Mouse (Mus musculus) adipocyte (in vitro differentiated cells): Measurements from ENCODE around the gene Fcgr4.
"Not testable (repeated sequence)": the region's sequence is repeated elsewhere in the genome, so short reads cannot be mapped to it uniquely, and the experiment has no call there.

Source experiments
- DNase-seq: peaks from one replicate; pipeline ENCODE4 v3.0.0-alpha.2; 2016; ENCODE audit warnings: low spot score

The Fcgr4 gene

DNA sequence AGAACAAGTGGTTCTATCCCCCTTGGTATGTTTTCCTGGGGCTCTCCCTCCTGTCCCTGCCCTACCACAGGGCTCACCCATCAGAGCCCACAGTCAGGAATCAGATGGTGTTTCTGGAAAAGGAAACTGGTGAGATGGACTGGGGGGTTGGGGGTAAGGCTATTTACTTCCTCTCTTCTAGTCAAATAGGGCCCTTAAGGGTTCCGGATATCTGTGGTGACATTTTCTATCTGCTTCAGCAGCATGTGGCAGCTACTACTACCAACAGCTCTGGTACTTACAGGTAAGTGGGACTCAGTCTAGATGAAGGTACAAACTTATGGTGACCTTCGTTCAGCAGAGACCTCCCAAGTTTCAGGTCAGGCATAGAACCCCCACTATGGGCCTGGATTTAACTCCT lies at the start of gene Fcgr4:
Gene Fcgr4, plus strand, starts transcription at position 184 of the 400 bp plus-strand sequence.
- DNase-seq, result no peak

DNA sequence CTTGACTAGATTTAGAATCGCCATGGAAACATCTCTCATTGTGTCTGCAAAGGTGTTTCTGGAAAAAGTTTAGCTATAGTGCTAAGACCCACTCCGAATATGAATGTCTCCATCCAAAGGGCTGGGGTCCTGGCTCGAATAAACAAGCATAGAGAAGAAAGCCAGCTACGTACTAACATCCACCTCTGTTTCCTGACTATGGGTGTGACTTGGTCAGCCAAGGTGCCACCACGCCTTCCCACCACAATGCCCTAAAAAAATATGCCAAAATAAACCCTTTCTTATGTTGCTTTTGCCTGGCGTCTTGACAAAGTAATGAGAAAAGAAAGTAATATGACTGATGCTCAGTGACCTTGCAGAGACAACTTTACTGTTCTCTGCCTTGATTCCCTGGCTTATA lies 46.2 kb upstream of the Fcgr4 start:
- no peak for DNase-seq

DNA sequence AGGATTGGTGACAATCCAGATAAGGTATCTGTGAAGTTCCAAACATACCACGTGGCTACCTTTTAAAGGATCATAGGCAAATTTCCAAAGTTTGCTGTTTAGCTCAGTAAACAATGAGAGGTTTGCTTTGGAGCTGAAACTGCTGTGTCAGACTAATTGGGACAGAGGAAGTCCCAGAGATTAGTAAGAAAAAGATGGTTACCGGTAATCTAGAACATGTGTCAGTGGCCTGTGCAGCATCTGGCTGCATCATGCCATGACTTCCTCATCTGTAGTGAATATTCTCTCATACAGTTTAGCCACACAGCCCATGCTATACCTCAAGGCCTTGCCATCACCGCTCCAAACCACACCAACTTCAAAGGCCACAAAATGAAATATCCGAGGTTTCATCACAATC lies 45.8 kb upstream of the Fcgr4 start:
- no peak for DNase-seq

DNA sequence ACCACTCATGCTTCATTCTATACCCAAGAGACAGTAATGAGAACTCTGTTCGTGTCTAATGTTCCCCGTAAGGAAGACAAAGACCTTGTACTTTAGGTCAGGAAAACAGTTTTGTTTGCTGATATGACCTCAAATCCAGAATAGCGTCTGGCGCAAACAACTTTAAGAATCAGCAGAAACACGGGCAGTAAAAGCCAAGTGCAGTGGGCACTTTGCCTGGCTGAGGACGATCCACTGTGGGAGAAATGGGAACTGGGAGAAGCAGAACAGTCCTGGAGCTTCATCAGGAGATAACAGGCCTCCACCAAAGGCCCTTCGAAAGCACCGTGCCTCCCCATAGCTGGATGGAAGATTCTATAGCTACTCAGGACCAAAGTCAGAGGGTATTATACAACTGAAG lies 44.5 kb upstream of the Fcgr4 start:
- no peak for DNase-seq

DNA sequence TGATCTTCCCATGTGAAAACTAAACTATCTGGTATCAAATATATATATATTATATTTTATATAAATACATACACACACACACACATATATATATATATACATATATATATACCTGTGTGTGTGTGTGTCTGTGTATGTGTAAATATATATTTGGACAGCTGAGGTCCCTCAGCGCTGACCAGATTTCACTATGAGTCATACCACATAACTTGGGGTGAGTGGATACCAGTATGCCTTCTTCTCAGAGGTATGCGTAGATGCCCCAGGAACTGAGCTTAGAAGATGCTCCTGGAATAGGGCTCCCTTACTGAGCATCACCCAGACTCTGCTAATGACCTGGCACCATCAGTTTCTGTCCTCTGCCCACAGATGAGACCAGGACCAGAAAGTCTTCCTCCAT lies 44.0 kb upstream of the Fcgr4 start:
- DNase-seq, result no peak

DNA sequence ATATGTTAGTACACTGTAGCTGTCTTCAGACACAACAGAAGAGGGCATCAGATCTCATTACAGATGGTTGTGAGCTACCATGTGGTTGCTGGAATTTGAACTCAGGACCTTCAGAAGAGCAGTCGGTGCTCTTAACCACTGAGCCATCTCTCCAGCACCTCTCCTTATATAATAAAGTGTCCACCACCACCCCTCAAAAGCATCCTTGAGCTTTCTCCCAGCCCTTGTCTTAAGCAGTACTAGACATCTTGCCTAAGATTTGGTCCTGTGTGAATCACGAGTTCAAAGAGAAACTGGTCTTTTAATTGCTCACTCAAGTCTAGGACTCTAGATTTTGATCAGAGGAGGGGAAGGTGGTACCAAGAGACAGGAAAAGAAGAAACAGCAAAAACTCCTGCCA lies 43.4 kb upstream of the Fcgr4 start:
- not testable (repeated sequence) for DNase-seq

DNA sequence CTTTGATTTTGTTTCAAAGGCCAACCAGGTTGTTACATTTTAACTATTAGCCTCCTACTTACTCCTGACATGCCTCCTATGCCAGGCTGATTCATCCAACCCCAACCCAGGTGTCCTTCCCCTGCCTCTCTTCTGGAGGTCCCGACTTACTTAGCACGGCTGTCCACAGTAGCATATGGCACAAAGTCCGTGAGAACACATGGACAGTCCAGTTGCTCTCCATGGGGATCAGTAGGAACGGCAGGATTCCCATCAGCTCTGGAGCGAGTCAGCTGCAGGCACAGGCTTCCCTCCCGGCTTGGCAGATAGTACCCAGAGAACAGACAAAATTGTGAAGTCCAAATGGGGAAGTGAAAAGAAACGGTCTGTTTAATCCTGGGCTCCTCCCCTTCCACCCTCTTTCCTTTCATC lies 43.0 kb upstream of the Fcgr4 start:
- no peak for DNase-seq

DNA sequence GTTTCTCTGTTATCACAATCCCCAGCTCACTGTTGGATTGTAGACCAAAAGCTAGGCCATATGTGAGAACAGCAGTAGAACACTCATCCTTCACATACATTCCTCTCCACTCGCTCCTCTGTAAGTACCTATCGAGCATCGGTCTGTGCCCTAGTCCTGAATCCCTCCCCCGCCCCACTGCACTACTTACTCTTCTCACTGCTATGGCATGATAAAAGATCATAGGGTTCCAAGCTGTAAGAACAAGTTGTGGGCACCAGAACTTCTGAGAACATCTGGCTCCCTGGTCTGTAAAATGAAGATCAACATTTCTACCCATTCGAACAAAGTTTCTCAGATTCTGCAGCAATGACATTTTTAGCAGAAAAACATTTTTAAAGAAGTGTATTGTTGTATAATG lies 42.3 kb upstream of the Fcgr4 start, which contains the start of gene Fcgr2b:
Gene Fcgr2b, minus strand, starts transcription at position 101 of the 400 bp plus-strand sequence.
- DNase-seq, result no peak

DNA sequence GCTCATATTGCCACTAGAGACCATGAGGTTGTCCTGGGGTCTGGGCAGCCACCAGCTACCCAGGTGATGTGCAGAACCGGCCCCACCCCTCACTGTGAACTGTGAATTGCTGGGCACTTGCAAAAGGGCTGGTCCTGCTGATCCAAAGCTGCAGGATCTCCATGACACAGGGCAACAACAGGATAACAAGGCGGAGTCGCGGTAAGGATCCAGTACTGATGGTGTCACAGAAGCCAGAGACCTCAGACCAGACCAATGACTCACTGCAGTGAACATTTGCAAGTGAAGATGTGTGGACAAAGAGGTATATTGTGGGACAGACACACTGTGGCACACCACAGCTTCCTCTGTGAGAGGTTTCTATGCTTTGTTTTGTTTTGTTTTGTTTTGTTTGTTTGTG lies 40.1 kb upstream of the Fcgr4 start:
- no peak for DNase-seq

DNA sequence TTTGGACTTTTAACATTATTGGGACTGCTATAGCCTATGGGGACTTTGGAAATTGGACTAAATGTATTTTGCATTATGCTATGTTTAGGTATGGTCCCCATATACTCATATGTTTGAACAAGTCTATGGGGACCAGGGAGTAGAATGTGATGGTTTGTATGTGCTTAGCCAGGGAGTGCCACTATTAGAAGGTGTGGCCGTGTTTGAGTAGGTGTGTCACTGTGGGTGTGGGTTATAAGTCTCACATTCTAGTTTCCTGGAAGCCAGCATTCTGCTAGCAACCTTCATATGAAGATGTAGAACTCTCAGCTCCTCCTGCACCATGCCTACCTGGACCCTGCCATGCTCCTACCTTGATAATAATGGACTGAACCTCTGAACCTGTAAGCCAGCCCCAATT lies 37.0 kb upstream of the Fcgr4 start:
- not testable (repeated sequence) for DNase-seq

DNA sequence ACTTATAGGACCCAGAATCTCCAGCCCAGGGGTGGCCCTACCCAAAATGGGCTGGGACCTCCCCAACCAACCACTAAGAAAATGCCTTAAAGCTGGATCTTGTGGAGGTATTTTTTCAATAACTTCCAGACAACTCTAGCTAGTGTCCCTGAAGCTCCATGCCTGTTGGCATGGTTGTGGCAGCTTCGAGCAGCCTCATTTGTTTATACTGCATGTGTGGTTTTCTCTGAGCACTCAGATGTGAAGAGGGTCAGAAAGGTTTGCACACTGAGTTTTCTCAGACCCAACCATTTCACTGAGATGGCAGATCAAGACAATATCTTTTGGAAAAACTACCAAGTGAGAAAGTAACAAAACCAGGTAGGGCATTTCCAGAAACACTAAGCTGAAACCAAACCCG lies 36.4 kb upstream of the Fcgr4 start:
- DNase-seq, result no peak

DNA sequence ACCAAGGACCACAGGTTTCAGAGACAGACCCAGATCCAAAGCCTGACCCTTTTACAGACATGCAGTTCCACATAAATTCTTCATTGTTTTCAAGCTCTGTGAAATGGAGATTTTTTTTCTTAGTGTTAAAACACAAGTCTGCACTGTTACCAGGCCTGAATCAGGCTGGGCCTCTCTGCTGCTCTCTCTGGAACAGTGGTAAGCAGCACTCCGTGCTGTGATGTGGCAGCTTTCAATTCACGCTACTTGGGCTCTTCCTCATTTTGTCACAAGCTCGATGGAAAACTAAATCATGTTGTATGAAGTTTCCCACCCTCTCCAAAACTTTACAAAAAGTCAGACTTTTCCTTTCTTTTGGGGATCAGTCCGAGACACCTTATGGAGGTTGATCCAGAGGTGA lies 35.7 kb upstream of the Fcgr4 start:
- DNase-seq, result no peak

DNA sequence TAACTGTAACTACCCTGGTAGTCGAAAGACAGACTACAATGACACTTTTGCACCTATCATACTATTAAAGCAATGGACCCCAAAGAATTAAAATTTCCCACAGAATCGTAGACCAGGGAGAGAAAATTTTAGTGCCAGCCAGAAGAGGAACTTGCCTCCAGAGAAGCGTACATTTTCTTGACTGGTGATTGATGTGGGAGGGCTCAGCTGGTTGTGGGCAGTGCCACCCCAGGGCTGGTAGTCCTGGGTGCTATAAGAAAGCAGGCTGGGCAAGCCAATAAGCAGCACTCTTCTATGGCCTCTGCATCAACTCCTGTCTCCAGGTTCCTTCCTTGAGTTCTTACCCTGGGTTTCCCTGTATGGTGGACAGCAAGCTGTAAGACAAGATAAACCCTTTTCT lies 33.6 kb upstream of the Fcgr4 start:
- DNase-seq, result no peak

DNA sequence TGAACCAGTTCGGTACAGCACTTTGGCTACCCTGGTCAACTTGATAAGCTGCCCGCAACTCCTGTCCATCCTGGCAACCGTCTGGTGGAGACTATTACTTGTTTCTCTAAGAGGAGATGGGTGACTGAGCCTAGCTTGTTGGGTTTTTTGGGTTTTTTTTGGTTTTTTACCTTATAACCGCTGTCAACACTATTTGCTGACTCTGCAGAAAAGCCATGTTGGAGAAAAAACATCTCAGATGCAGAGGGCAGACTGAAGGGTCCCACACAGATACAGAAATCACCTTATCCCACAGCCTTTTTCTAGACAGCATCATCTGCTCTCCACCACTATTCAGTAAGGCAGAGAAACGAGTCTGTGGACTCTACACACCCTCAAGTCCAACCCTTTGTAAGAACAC lies 32.9 kb upstream of the Fcgr4 start:
- no peak for DNase-seq

DNA sequence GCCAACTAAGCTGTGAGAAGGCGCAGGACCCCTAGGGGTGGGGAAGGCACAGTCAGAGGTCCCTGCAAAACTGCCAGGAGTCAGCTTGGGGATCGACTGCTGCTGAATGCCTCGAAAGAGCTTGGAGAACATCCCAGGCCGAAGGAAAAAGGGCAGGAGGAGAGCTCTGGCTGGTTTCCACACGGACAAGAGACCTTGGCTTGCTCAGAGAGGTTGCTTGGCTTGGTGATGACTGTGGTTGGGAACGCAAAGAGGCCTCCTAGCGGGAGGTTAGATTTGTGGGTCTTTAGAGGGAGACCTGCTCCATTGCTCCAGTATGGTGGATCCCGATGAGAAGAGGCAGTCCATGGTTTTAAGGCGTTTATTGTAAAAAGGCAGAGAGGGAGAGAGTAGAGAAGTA lies 29.1 kb upstream of the Fcgr4 start:
- peak; percentile 26 for DNase-seq

DNA sequence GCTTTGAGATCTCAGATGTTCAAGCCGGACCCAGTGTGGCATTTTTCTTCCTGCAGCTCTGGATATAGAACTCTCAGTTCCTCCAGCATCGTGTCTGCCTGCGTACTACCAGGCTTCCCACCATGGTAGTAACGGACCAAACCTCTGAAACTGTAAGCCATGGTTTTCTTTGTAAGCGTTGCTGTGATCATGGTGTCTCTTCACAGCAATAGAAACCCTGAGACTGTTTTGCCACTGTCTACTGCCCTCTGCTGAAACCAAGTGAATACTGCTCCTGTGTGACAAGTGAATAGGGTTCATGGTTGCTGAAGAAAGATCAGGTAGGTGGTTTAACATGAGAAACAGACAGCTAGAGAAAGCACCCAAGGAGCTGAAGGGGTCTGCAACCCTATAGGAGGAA lies 26.2 kb upstream of the Fcgr4 start:
- DNase-seq, result peak; percentile 70

DNA sequence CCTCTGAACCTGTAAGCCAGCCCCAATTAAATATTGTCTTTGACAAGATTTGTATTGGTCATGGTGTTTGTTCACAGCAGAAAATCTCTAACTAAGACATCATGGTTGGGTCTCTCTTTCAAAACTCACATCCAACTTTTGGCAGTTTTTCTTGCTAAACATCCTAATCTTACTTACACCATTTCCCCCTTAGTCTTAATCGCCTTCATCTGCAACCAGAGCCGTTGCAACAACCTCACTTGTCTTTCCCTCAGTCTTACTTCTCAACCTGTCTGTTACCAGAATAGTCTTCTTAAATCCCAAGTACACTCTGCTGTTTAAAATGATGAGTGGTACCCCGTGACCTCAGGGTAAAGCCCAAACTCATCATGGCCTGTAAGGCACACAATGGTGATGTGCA lies 22.7 kb upstream of the Fcgr4 start:
- DNase-seq, result no peak

DNA sequence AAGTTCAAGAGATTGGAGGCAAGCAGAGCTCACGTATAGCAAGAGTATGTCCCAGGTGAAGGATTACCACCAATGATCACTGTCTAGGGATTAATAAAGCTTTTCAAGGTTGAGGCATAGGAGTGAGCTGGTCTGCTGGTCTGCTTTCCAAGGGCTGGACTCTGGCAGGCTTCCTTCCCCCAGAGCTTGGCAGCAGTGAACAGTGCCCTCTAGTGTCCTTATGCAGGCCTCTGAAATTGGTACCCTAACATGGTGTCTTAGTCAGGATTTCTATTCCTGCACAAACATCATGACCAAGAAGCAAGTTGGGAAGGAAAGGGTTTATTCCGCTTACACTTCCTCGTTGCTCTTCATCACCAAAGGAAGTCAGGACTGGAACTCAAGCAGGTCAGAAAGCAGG lies 22.0 kb upstream of the Fcgr4 start:
- DNase-seq, result peak; percentile 83

DNA sequence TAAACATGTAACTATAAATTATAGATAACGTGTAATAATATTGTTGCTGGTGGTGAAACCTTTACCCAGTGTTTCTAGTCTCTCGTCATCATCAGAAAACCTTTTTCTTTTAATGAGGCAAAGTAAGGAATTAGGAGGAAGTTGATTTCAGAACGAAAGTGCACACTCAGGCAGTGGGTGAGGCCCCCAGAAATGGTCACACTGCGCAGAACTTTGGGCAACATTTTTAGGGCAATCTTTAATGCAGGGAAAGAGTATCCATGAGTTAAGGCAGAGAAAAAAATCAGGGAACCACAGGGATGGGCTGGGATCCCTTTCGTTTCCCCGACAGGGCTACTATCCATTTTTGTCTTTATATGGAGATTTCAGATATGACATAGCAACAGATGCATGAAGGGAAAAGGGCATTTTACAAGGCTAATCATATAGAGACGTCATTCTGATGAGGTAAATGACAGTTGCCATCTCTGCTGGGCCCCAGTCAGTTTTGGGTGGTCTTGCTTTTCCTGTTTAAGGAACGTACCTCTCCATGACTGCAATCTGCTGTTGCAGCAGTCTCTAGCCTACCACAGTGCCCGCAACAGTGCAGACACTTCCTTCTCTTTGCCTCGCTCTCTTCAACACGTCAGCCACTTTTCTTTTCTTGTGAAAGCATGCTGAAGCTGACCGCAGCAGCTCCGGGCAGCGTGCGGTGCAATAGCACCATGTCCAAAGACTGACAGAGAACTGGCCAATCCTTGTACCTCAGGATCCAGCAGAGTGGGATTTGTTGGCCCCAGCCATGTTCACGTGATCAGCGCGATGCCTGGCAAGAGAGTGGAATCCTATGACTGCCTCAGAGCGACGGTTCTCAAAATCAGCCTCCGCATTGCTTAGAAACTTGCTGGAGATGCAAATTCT lies 20.7 kb upstream of the Fcgr4 start:
- DNase-seq, result peak; percentile 9

DNA sequence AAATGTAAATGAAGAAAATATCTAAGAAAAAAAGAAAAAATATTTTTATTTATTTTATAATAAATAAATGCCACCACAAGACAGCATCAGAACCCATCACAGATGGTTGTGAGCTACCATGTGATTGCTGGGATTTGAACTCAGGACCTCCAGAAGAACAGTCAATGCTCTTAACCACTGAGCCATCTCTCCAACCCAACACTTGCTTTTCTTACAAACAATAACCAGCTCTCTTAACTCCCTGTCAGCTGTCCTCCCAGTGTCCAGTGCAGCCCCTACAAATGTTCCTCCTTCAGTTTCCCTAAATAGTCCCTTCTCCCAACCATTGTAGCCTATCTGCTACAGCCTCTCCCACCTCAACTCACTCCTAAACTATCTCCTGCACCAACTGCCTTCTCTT lies 18.9 kb upstream of the Fcgr4 start:
- DNase-seq, result no peak

DNA sequence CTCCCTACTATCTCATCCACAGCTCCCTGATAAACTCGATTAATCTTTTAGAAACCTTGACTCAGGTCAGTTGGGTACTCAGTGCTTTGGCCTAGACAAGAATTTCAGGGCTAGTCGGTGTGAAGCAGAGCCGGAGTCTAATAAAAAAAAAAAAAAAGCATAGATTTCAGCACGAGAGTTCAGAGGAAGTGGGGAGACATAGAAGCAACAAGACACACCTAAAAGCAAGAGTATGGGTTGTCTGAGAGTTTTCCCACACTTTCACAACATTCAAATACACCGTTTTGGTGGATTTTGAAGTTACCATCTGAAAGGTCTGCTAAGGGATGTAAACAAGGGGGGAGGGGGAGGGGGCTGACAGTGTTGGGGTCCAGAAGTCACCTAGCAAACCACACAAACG lies 13.6 kb upstream of the Fcgr4 start:
- no peak for DNase-seq

DNA sequence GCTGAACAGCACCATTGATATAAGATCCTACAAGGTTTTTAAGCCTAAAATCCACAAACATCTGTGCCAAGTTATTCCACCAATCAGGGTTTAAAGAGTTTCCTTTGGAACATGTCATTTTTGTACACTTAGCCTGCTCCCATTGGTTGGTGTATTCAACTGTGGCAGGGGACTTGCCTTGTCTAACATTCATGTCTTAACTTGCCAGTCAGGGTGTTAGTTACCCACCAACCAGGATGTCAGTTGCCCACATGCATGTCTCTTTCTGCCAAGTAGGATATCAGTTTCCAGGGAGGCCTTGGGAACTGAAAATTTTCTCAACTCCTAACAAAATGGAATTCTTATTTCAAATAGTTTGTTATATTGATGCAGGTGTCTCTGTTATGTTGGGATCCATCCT lies 13.1 kb upstream of the Fcgr4 start:
- no peak for DNase-seq

DNA sequence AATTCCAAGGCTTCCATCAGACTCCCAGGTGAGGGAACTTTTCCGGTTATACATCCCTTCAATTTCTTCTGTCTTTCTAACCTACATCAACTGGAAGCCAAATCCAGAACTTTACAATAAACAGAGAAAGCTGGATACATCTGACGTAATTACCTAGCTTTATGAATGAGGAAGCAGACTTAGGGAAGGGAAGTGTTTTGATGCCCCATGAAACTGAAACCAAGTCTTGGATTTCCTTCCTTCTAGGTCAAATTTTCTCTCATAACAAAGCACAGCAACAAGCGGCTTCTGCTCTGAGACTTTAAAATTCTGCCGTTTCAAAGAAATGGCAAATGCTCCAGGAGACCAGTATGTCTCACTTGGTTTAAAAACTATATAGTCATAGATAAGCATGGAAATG lies 12.4 kb upstream of the Fcgr4 start:
- DNase-seq, result no peak

DNA sequence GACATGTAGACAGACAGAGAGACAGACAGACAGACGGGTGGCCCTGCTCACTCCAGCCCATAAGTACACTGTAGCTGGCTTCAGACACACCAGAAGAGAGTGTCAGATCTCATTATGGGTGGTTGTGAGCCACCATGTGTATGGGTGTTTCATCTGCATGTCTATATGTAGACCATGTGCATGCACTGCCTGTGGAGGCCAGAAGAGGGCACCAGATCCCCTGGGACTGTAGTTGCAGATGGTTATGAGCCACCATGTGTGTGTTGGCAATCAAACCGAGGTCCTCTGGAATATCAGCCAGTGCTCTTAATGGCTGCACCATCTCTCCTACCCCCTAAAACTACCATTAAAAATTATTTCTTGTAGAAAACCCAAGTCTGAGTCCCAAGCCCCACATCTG lies 11.8 kb upstream of the Fcgr4 start:
- DNase-seq, result no peak
